Mouse (Mus musculus) left cerebral cortex, postnatal 36 days (tissue): Measurements from ENCODE around the gene Gckr. TPM values are rescaled to one million over a fixed set of nuclear protein-coding genes. Genes with fewer than 3 reads are reported as not detected.
A peak's percentile ranks its signal among the peaks of the same experiment; 100 is the strongest.
"Not testable (repeated sequence)": the region's sequence is repeated elsewhere in the genome, so short reads cannot be mapped to it uniquely, and the experiment has no call there.

Source experiments
- DNase-seq, 2 experiments: peaks; one replicate each; pipeline ENCODE4 v3.0.0; 2021 to 2022; ENCODE audit warnings: low spot score in 2 of 2, mixed read lengths in 1 of 2
- intact Hi-C: fragments of 180-260 bp; cut with DNase I; formaldehyde crosslinking; loops from one replicate; pipeline ENCODE4 v1.15.1; 2025
- total RNA-seq, 2 experiments: library from RNA; stranded (reverse); gene quantifications; 2 replicates each; pipeline ENCODE4 v1.2.3; 2021

Gckr gene
- total RNA-seq, 2 experiments from 2014 or later: 0.25 TPM; not detected in 1

- peak; percentile 96 for DNase-seq
- intact Hi-C loops: loop anchor here (2.0 to 5.0 kb wide), 2 partner anchors 50 to 177 kb away; partner anchors contain the start of genes Gm9970 and Nrbp1
Observed at GRCm38 (mm10) chr5:31290521-31291360, 6.5 kb upstream of the Gckr start, which contains the start of gene Ift172. Gene Ift172, minus strand, starts transcription at chr5:31291116.

GRCm38 (mm10) chr5:31291361-31291688 lies 5.9 kb upstream of the Gckr start:
- DNase-seq: no peak
- intact Hi-C loops: loop anchor here (2.0 to 5.0 kb wide), 2 partner anchors 51 to 176 kb away; partner anchors contain the start of genes Gm9970 and Nrbp1

GRCm38 (mm10) chr5:31294964-31295605 lies 2.2 kb upstream of the Gckr start:
- peak in 1 of 2 experiments; percentile 18 for DNase-seq
- intact Hi-C loops: loop anchor here (5.0 kb wide), 1 partner anchor 172 kb away; no protein-coding TSS in a partner anchor

- DNase-seq: peak; percentile 61 to 65
- intact Hi-C loops: no loop called here
Observed at GRCm38 (mm10) chr5:31295606-31296141, 1.6 kb upstream of the Gckr start, which contains the start of gene Fndc4. Gene Fndc4, minus strand, starts transcription at chr5:31296080.

- intact Hi-C loops: no loop called here
Observed at GRCm38 (mm10) chr5:31297981-31298380, 738 bp downstream of the Gckr start.

GRCm38 (mm10) chr5:31298486-31298885 lies 1.2 kb downstream of the Gckr start:
- no peak for DNase-seq

More at GRCm38 (mm10) chr5:31297981-31298380, 738 bp downstream of the Gckr start:
- DNase-seq: no peak

GRCm38 (mm10) chr5:31301866-31302265 lies 4.6 kb downstream of the Gckr start:
- no peak for DNase-seq

More at GRCm38 (mm10) chr5:31298486-31298885, 1.2 kb downstream of the Gckr start:
- intact Hi-C loops: no loop called here

GRCm38 (mm10) chr5:31303093-31303492 lies 5.8 kb downstream of the Gckr start:
- DNase-seq: no peak
- intact Hi-C loops: no loop called here

More at GRCm38 (mm10) chr5:31301866-31302265, 4.6 kb downstream of the Gckr start:
- intact Hi-C loops: no loop called here

- intact Hi-C loops: no loop called here
- no peak for DNase-seq
Observed at GRCm38 (mm10) chr5:31312806-31313205, 15.6 kb downstream of the Gckr start.

- intact Hi-C loops: no loop called here
- no peak for DNase-seq
Observed at GRCm38 (mm10) chr5:31322776-31323175, 25.5 kb downstream of the Gckr start.

GRCm38 (mm10) chr5:31324085-31324484 lies 26.8 kb downstream of the Gckr start:
- no peak for DNase-seq
- intact Hi-C loops: no loop called here

GRCm38 (mm10) chr5:31326850-31327249 lies 29.6 kb downstream of the Gckr start:
- intact Hi-C loops: loop anchor here (5.0 kb wide), 1 partner anchor 110 kb away; no protein-coding TSS in a partner anchor
- DNase-seq: no peak

GRCm38 (mm10) chr5:31328255-31328654 lies 31.0 kb downstream of the Gckr start:
- DNase-seq: peak; percentile 13 to 46
- intact Hi-C loops: loop anchor here (5.0 kb wide), 1 partner anchor 111 kb away; no protein-coding TSS in a partner anchor

- intact Hi-C loops, DNase-seq: not testable (repeated sequence)
Observed at GRCm38 (mm10) chr5:31357586-31357985, 60.3 kb downstream of the Gckr start.

- intact Hi-C loops: no loop called here
Observed at GRCm38 (mm10) chr5:31360955-31361354, 63.7 kb downstream of the Gckr start.

More at GRCm38 (mm10) chr5:31360955-31361354, 63.7 kb downstream of the Gckr start:
- no peak for DNase-seq

Other genes starting within 250 kb of the Gckr start
- 10 to 100 TPM; 74.3 to 75.8 TPM for gene Atraid, start 249.1 kb upstream of the Gckr start, total RNA-seq
- 10 to 100 TPM; 14.4 to 17.9 TPM for gene Slc5a6, start 248.5 kb upstream of the Gckr start, total RNA-seq
- 10 to 100 TPM; 18.1 to 21.8 TPM for gene Cad, start 242.7 kb upstream of the Gckr start, total RNA-seq
- gene Dnajc5g, start 191.2 kb upstream of the Gckr start, total RNA-seq: not detected
- gene Slc30a3, start 189.2 kb upstream of the Gckr start, total RNA-seq: 100 to 1,000 TPM; 155 to 159 TPM
- gene Trim54, start 180.7 kb upstream of the Gckr start, total RNA-seq: 1 to 10 TPM; 1.4 to 2.8 TPM
- 1 to 10 TPM in 1 of 2 experiments, not detected in 1; 2.4 TPM for gene Ucn, start 158.6 kb upstream of the Gckr start, total RNA-seq
- gene Mpv17, start 143.2 kb upstream of the Gckr start, total RNA-seq: 10 to 100 TPM; 46.2 to 50.8 TPM
- 1 to 10 TPM; 2.0 to 5.1 TPM for gene Gm29609, start 117.5 kb upstream of the Gckr start, total RNA-seq
- 10 to 100 TPM; 48.0 to 73.7 TPM for gene Gtf3c2, start 117.3 kb upstream of the Gckr start, total RNA-seq
- gene Snx17, start 104.2 kb upstream of the Gckr start, total RNA-seq: 10 to 100 TPM; 78.9 to 84.4 TPM
- gene Eif2b4, start 104.0 kb upstream of the Gckr start, total RNA-seq: 10 to 100 TPM; 36.2 to 41.1 TPM
- 10 to 100 TPM; 26.8 to 29.3 TPM for gene Zfp513, start 95.1 kb upstream of the Gckr start, total RNA-seq
- 10 to 100 TPM; 70.2 to 71.8 TPM for gene Ppm1g, start 76.8 kb upstream of the Gckr start, total RNA-seq
- 10 to 100 TPM; 77.9 to 80.9 TPM for gene Nrbp1, start 56.6 kb upstream of the Gckr start, total RNA-seq
- not detected for gene Gm9970, start 56.2 kb upstream of the Gckr start, total RNA-seq
- gene Krtcap3, start 45.8 kb upstream of the Gckr start, total RNA-seq: 1 to 10 TPM; 2.2 to 4.0 TPM
- gene Ift172, start 6.3 kb upstream of the Gckr start, total RNA-seq: 100 to 1,000 TPM in 1 of 2 experiments, 10 to 100 TPM in 1; 78.3 to 102 TPM
- 100 to 1,000 TPM; 147 to 162 TPM for gene Fndc4, start 1.4 kb upstream of the Gckr start, total RNA-seq
- 10 to 100 TPM; 45.2 to 49.6 TPM for gene Zfp512, start 155.0 kb downstream of the Gckr start, total RNA-seq
- under 1 TPM in 1 of 2 experiments, not detected in 1; 0.20 TPM for gene 4930548H24Rik, start 188.3 kb downstream of the Gckr start, total RNA-seq
- gene Gpn1, start 197.3 kb downstream of the Gckr start, total RNA-seq: 10 to 100 TPM; 24.9 to 27.5 TPM
- 10 to 100 TPM; 47.6 to 55.1 TPM for gene Slc4a1ap, start 229.6 kb downstream of the Gckr start, total RNA-seq
- gene Supt7l, start 230.4 kb downstream of the Gckr start, total RNA-seq: 10 to 100 TPM; 17.7 to 17.9 TPM